Mouse (Mus musculus) forebrain, embryonic 16.5 days (tissue): ENCODE data around the gene S100a16. TPM values are rescaled to one million over a fixed set of nuclear protein-coding genes. Genes with fewer than 3 reads are reported as not detected.
A peak's percentile ranks its signal among the peaks of the same experiment; 100 is the strongest.

Experiments used
- ATAC-seq: fragments of 200-750 bp; cut with Nextera tagmentation; 2 replicates; pipeline ENCODE4 v1.8.0; 2017; ENCODE audit warnings: mild to moderate bottlenecking, moderate library complexity
- H3K27ac ChIP-seq: fragments of 300-500 bp; sonication (generic); 2 replicates; pipeline ENCODE4 v1.5.1; 2014; ENCODE audit warnings: low read length, control low read depth
- H3K27me3 ChIP-seq: fragments of 300-500 bp; sonication (generic); replicated peaks from 2 replicates; pipeline ENCODE4 v1.6.1; 2014; ENCODE audit warnings: low read length; ENCODE audit not compliant: control insufficient read depth, insufficient read depth
- H3K36me3 ChIP-seq: fragments of 300-500 bp; sonication (generic); 2 replicates; pipeline ENCODE4 v1.6.1; 2014; ENCODE audit not compliant: control insufficient read depth, insufficient read depth
- H3K4me1 ChIP-seq: fragments of 300-500 bp; sonication (generic); replicated peaks from 2 replicates; pipeline ENCODE4 v1.6.1; 2014; ENCODE audit warnings: low read length; ENCODE audit not compliant: control insufficient read depth, insufficient read depth
- H3K4me2 ChIP-seq: fragments of 300-500 bp; sonication (generic); 2 replicates; pipeline ENCODE4 v1.6.1; 2014; ENCODE audit warnings: mild to moderate bottlenecking, low read length, control low read depth
- H3K4me3 ChIP-seq: fragments of 300-500 bp; sonication (generic); replicated peaks from 2 replicates; pipeline ENCODE4 v1.5.1; 2014; ENCODE audit warnings: mild to moderate bottlenecking, low read length, control low read depth
- H3K9ac ChIP-seq: fragments of 300-500 bp; sonication (generic); replicated peaks from 2 replicates; pipeline ENCODE4 v1.6.1; 2014; ENCODE audit warnings: low read depth, low read length, control low read depth
- H3K9me3 ChIP-seq: fragments of 300-500 bp; sonication (generic); 2 replicates; pipeline ENCODE4 v1.6.1; 2016; ENCODE audit warnings: low read length; ENCODE audit not compliant: control insufficient read depth
- WGBS: fragments of 180-500 bp; shearing (Covaris S2); extraction: QIAGEN DNeasy Blood & Tissue Kit; methylation state at CpG from one replicate; pipeline ENCODE4 v1.1.7; 2014; 5-methylcytosine and 5-hydroxymethylcytosine counted together
- polyA plus RNA-seq: library from polyadenylated mRNA; unstranded; fragments of >200 nt; fragmentation: Nextera tagmentation; extraction: Ambion mirVana; gene quantifications from 2 replicates; pipeline ENCODE4 v1.2.1, GENCODE M21; 2015

The S100a16 gene
- 36.2 and 44.2 TPM in 2 replicates for polyA plus RNA-seq

GRCm38 (mm10) chr3:90537141-90537904 is at the start of gene S100a16:
Gene S100a16 (plus strand): TSS chr3:90537254.
- 49% methylated on average over 10 of the region's 10 CpGs for WGBS
- H3K27me3 ChIP-seq: no peaks in the 10 kb centered on the region
- 0 out of 2 replicates have a peak, but pooled peaks have one; percentile 23 for ATAC-seq
- no peak within 1 kb of the TSS for H3K9ac ChIP-seq
- no peaks in the 10 kb centered on the region for H3K36me3 ChIP-seq
- no peak within 1 kb of the TSS for H3K4me3 ChIP-seq
- no peaks in the 10 kb centered on the region for H3K9me3 ChIP-seq
- H3K27ac ChIP-seq: no peak within 1 kb of the TSS
- H3K4me1 ChIP-seq: peaks cover 6% of the 10 kb centered on the region
- no peak within 1 kb of the TSS for H3K4me2 ChIP-seq

GRCm38 (mm10) chr3:90488576-90488975 is 48.5 kb upstream of the S100a16 start:
- Histone ChIP-seq H3K27me3 (no peaks in the 10 kb centered on the region), H3K4me1 (peaks cover 7% of the 10 kb centered on the region), H3K4me3 (no peak overlapping the region), H3K27ac (no peak overlapping the region), H3K36me3 (peaks cover 32% of the 10 kb centered on the region), H3K9ac (no peak overlapping the region), H3K9me3 (no peaks in the 10 kb centered on the region), H3K4me2 (no peak overlapping the region)
- WGBS: 91% methylated on average over 6 of the region's 6 CpGs
- no peak for ATAC-seq

- Histone ChIP-seq H3K4me1 (peaks cover 7% of the 10 kb centered on the region), H3K4me2 (peak within 1 kb of the TSS; percentile 52), H3K27me3 (no peaks in the 10 kb centered on the region), H3K4me3 (peak within 1 kb of the TSS; percentile 90), H3K9me3 (no peaks in the 10 kb centered on the region), H3K9ac (peak within 1 kb of the TSS; percentile 81), H3K27ac (peak within 1 kb of the TSS; percentile 70; the same call in 1 of the 2 replicates), H3K36me3 (peaks cover 19% of the 10 kb centered on the region)
- under 1% methylated on average over 37 of the region's 37 CpGs for WGBS
- peak; percentile 98 for ATAC-seq
Measured at GRCm38 (mm10) chr3:90490696-90491256, 46.3 kb upstream of the S100a16 start, which contains the start of gene Snapin. Gene Snapin (minus strand): TSS chr3:90491033.

- Histone ChIP-seq H3K9me3 (no peaks in the 10 kb centered on the region), H3K27ac (no peak overlapping the region), H3K4me1 (peaks cover 7% of the 10 kb centered on the region), H3K4me3 (no peak overlapping the region), H3K36me3 (peaks cover 17% of the 10 kb centered on the region), H3K27me3 (no peaks in the 10 kb centered on the region), H3K4me2 (no peak overlapping the region), H3K9ac (no peak overlapping the region)
- 41% methylated on average over 2 of the region's 2 CpGs for WGBS
- no peak for ATAC-seq
Measured at GRCm38 (mm10) chr3:90491350-90491749, 45.7 kb upstream of the S100a16 start.

- no peaks in the 10 kb centered on the region for H3K9me3 ChIP-seq
- H3K27me3 ChIP-seq: no peaks in the 10 kb centered on the region
- H3K36me3 ChIP-seq: peaks cover 19% of the 10 kb centered on the region
- H3K9ac ChIP-seq: no peak overlapping the region
- H3K4me2 ChIP-seq: no peak overlapping the region
- no peak overlapping the region for H3K4me3 ChIP-seq
- 58% methylated on average over 4 of the region's 4 CpGs for WGBS
- ATAC-seq: no peak
- H3K27ac ChIP-seq: no peak overlapping the region
- peaks cover 7% of the 10 kb centered on the region for H3K4me1 ChIP-seq
Measured at GRCm38 (mm10) chr3:90493831-90494540, 43.1 kb upstream of the S100a16 start.

GRCm38 (mm10) chr3:90495850-90496525 is 41.1 kb upstream of the S100a16 start:
- WGBS: 95% methylated on average over 7 of the region's 7 CpGs
- no peak overlapping the region for H3K9ac ChIP-seq
- no peak overlapping the region for H3K27ac ChIP-seq
- no peaks in the 10 kb centered on the region for H3K27me3 ChIP-seq
- no peaks in the 10 kb centered on the region for H3K4me1 ChIP-seq
- H3K4me2 ChIP-seq: no peak overlapping the region
- no peak for ATAC-seq
- H3K9me3 ChIP-seq: no peaks in the 10 kb centered on the region
- no peak overlapping the region for H3K4me3 ChIP-seq
- peaks cover 23% of the 10 kb centered on the region for H3K36me3 ChIP-seq

GRCm38 (mm10) chr3:90497597-90497996 is 39.5 kb upstream of the S100a16 start:
- Histone ChIP-seq H3K4me2 (no peak overlapping the region), H3K27ac (no peak overlapping the region), H3K4me3 (no peak overlapping the region), H3K4me1 (no peaks in the 10 kb centered on the region), H3K36me3 (peaks cover 36% of the 10 kb centered on the region), H3K9ac (no peak overlapping the region), H3K9me3 (no peaks in the 10 kb centered on the region), H3K27me3 (no peaks in the 10 kb centered on the region)
- no peak for ATAC-seq

GRCm38 (mm10) chr3:90503444-90503843 is 33.6 kb upstream of the S100a16 start:
- H3K4me2 ChIP-seq: no peak overlapping the region

GRCm38 (mm10) chr3:90505216-90505615 is 31.8 kb upstream of the S100a16 start:
- Histone ChIP-seq H3K27me3 (no peaks in the 10 kb centered on the region), H3K4me2 (no peak overlapping the region), H3K4me1 (peaks cover 17% of the 10 kb centered on the region), H3K36me3 (peaks cover 48% of the 10 kb centered on the region), H3K9me3 (no peaks in the 10 kb centered on the region), H3K9ac (no peak overlapping the region), H3K27ac (no peak overlapping the region), H3K4me3 (no peak overlapping the region)
- ATAC-seq: no peak
- 95% methylated on average over 5 of the region's 5 CpGs for WGBS

More at GRCm38 (mm10) chr3:90503444-90503843, 33.6 kb upstream of the S100a16 start:
- WGBS: 76% methylated on average over 4 of the region's 4 CpGs
- Histone ChIP-seq H3K4me3 (no peak overlapping the region), H3K27ac (no peak overlapping the region), H3K4me1 (peaks cover 15% of the 10 kb centered on the region), H3K27me3 (no peaks in the 10 kb centered on the region), H3K9ac (no peak overlapping the region), H3K36me3 (peaks cover 52% of the 10 kb centered on the region), H3K9me3 (no peaks in the 10 kb centered on the region)
- no peak for ATAC-seq
